Mouse (Mus musculus) kidney, postnatal 4 days (tissue): ENCODE measurements around the gene Esrrg.

ENCODE experiments used
- DNase-seq, 2 experiments: peaks; one replicate each; pipeline ENCODE4 v3.0.0; 2021; ENCODE audit warnings: mixed read lengths in 2 of 2

Gene Esrrg

GRCm38 (mm10) chr1:187785226-187785625 is 176.6 kb downstream of the Esrrg start:
- DNase-seq = no peak

GRCm38 (mm10) chr1:187787055-187788016 is 178.7 kb downstream of the Esrrg start:
- no peak for DNase-seq

GRCm38 (mm10) chr1:187794240-187794930 is 185.8 kb downstream of the Esrrg start:
- no peak for DNase-seq

- peak; percentile 21 to 33 for DNase-seq
These were observed 187.0 kb downstream of the Esrrg start for GRCm38 (mm10) chr1:187795551-187795950.

DNA sequence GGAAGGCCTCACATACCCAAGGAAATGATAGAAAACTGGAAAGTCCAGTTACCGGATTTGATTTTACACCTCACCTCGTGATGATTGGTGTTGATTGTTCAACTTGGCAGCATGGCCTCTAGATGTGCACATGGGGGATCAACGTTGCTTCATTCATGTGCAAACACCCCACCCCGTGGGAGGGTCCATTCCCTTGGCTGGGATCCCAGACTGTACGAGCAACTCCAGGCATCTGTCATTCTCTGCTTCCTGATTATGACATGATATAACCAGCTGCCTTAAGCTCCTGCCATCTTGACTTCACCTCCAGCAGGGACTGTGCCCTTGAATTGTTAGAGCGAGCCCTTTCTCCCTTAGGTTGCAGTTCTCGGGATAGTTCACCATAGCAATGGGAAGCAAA is 190.7 kb downstream of the Esrrg start:
- peak; percentile 33 to 44 for DNase-seq

DNA sequence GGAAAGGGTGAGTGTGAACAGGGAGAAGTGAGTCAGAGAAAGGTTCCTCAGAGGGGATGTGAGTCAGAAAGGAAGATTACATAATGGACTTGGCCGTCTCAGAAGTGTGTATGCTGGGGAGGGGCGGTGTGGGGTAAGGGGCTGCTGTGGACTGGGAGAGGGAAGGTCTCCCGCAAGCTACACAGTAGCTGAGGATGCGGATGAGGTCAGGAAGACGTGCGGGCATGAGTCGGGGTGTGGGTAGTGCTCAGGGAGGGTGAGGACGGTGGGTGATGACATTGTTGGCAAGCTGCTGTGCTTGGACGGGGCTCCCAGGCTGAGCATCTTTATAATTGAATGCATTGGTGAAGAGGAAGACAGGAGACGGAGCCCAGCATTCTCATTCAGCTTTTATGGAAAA is 192.2 kb downstream of the Esrrg start:
- DNase-seq = no peak

GRCm38 (mm10) chr1:187803566-187803965 is 195.0 kb downstream of the Esrrg start:
- peak in 1 of 2 experiments; percentile 33 for DNase-seq

- DNase-seq = no peak
These were observed 195.4 kb downstream of the Esrrg start for GRCm38 (mm10) chr1:187803997-187804396.

DNA sequence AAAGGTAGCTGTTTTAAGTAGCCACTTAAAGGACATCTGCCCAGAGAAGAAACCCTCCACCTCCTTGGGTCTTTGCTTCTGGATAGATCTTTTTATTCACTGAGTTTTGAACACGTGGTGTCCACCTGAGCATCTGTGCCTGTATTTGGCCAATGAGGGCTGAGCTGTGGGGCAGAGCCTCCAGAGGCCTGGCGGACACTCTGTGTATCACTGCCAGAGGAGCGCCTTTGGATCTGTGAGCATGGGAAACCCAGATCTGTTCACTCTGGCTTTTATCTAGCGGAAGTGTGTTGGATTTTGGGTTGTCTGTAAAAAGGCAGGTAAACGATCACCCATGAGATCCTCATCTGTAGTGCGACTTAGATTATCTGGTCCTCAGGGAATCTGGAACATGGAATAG is 196.4 kb downstream of the Esrrg start:
- no peak for DNase-seq

DNA sequence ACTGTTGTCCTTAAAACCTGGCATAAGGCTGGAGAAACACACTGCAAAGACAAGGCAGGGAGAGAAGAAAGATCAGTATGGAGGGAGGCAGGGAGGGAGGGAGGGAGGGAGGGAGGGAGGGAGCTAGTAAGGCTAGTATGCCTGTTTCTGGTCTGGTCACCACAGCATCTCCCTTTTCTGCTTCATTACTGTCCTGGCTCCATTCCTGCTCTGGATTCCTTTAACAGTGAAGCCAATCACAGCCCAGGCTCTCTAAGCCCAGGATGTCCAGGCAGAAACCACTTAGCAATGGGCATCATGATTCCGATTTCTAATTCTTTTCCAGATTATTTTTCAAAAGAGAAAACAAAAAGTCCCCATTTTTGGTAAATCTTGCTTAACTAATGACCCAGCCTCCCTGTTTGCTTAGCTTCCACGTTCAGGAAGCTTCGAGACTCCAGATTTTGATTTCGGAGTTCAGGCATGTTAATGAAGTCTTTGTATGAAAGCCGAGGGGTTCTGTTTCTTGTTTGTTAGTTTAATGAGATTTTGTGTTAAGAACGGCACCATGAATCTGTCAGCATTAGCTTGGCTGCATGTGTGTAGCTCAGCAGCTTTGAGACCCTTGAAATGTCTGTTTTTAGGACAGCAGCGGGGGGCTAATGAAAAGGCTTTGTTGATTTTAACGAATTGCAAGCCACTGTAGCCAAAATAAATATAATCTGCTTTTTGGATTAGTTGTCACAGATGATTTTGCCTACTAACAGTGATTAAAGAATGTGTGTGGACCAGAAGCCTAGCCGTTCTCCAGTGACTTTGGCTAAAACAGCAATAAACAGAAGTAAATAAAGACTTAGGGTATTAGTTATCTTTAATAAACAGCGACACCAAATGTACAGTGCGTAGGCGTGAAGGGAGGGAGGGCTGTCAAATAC is 199.1 kb downstream of the Esrrg start:
- no peak for DNase-seq

DNA sequence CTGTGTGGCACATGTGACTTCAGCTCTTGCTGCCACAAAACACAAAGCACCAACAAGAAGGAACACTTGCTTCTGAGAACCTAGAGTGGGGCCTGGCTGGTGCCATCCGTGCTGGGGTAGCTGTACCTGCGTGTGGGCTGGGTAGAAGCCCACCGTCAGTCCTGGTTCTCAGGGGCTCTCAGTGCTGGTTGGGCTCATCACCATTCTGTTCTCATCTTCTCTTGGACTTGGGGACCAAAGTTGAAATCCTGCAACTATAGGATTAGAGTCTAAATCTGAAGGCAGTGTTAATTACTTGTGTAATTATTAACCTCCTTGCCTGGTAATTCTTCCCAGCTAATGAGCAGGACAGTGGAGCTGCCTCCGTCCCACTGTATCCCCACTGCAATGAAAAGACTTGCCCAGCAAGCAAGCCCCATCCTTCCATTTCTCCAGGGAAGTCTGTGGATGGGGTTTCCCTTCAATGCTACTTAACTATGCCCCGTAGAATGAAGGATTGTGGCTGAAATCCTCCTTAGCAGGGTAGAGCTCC is 199.9 kb downstream of the Esrrg start:
- DNase-seq = peak in 1 of 2 experiments; percentile 31

DNA sequence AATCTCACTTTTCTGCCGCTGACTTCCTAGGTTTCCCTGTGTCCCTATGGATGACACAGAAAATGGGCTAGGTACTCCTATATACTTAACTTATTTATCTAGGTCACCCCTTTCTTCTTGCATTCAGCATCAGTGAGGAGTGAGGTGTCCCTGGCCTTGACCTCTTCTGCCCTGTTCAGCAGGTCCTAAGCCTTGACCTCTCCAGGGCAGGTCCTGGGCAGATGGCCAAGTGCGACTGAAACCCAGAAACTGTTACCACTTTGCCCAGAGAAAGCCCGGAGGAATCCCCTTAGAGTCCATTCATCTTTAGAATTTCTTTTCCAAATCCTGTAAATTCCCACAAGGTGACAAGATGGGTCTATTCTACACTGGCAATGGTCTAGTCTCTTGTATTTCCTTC is 201.0 kb downstream of the Esrrg start:
- no peak for DNase-seq

DNA sequence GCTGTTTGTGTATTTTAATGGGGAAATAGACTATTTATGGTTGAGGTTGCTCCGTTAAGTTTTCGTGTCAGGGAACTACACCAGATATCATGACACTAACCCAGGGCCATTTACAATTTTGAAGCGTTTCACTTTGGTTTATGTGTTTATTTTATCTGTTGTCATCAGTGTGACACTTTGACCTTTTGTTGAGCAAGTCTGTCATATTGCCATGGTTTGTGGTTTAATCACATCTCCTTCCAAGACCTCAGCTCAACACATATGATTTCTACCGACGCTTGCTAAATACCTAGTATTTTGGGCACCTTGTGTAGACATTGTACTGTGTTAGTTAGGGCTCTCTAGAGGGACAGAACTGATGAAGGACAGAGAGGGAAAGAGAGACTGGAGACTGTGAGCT is 210.8 kb downstream of the Esrrg start:
- DNase-seq = no peak

- peak; percentile 58 to 77 for DNase-seq
These were observed 212.8 kb downstream of the Esrrg start for GRCm38 (mm10) chr1:187821368-187821811.

DNA sequence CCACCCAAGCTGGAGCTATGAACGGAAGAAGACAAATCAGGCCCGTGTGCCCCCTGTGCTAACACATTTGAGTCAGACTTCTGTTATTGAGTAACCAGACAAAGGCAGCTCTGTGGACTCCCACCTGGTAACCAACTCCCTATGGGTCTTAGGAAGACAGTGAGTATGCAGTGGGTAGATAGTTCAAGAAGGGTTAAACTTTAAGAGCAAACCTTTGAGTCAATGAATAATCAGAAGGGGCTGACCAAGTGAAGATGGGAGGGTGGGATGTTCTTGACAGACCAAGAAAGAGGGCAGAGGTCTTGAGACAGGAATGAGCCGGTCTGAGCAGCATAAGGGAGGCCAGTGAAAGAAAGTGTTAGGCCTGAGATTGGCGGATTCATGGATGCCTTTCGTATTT is 214.8 kb downstream of the Esrrg start:
- peak; percentile 70 to 74 for DNase-seq

- no peak for DNase-seq
These were observed 217.0 kb downstream of the Esrrg start for GRCm38 (mm10) chr1:187825421-187826097.

DNA sequence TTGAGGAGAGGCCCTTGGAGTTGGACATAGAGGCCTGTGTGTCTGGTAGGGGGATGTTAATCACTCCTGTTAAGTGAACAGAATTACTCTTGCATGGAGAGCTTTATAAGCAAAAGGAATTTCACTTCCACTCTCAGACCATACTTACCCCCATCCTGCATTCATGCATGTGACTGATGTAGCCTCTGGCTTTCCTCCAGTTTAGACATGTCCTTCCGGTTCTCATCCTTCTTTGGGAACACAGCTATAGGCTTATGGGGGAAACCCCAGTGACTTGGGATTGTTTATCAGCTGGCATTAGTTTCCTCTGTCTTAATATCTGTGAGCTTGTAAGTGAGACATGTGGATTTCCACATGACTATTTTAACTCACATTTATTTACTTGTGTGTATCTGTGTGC is 217.5 kb downstream of the Esrrg start:
- DNase-seq = no peak

DNA sequence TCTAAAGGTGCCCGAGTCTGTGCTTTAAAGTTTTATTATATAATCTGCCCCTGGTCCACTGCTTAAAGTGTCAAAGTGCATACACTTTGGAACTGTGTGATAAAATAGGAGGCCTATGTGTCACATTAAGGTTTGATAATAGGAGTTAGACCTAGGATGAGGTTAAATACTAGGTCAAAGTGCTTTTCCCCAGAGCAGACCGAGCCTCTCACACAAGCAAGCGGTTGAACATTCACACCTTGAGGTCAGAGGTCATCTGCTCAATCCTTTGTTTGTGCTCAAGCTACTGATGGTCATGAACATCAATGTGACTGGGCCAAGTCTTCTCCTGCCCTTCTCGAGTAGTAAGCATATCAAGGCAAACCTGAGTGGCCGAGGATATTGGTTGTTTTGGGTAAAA is 218.3 kb downstream of the Esrrg start:
- DNase-seq = no peak

DNA sequence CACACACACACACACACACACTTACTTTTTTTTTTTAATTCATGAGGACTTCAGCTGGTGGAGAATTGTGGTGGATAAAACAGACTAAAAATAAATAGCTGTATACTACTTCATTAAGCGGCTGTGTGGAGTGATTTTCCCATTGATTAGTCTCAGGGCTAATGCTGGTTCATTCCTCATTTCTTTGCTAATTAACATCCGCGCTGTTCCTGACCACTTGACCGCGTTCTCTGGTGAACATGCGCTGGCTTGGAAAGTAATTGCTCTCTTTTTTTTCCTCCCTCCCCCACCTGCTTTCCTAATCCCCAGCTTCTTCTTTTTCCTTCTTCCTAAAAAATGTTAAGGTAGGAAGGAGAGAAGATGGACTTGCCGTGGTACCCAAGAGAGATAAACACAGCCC is 222.3 kb downstream of the Esrrg start:
- DNase-seq = no peak

DNA sequence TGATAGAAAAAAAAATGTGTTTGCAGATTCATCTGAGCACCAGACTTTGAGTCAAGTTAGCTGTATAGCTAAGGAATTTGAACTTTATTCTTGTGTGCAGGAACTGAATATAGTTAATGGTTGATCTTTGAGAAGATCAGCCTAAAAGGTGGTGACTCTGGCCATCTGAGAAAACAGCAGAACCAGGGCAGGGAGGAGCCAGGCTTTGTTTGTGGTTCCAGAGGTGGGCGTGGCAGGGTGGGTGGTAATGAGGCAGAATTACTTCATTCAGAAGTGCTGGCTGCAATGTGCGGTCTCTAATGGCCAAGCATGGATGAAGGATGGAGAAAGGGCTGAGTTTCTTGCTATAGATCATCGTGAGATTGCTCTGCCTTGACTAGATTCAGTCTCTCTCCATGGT is 224.3 kb downstream of the Esrrg start:
- DNase-seq = peak; percentile 61 to 73

GRCm38 (mm10) chr1:187834576-187834975 is 226.0 kb downstream of the Esrrg start:
- DNase-seq = no peak

GRCm38 (mm10) chr1:187836384-187836783 is 227.8 kb downstream of the Esrrg start:
- DNase-seq = no peak
